Mouse (Mus musculus): ENCODE data around the gene Tgif1.
"Not testable (repeated sequence)": the region's sequence is repeated elsewhere in the genome, so short reads cannot be mapped to it uniquely, and the experiment has no call there.

Gene Tgif1

GRCm38 (mm10) chr17:70844971-70845370 lies 8.4 kb downstream of the Tgif1 start:
- DNase-seq (ENCODE audit: low spot score in 2 of 2): no peak

GRCm38 (mm10) chr17:70843252-70843651 lies 10.1 kb downstream of the Tgif1 start:
- no peak for DNase-seq (ENCODE audit: low spot score in 2 of 2)

- no peak for DNase-seq (ENCODE audit: low spot score in 2 of 2)
These were observed 14.8 kb downstream of the Tgif1 start for GRCm38 (mm10) chr17:70838533-70838932.

- no peak for DNase-seq (ENCODE audit: low spot score in 2 of 2)
These were observed 15.3 kb downstream of the Tgif1 start for GRCm38 (mm10) chr17:70838031-70838430.

GRCm38 (mm10) chr17:70837474-70837873 lies 15.9 kb downstream of the Tgif1 start:
- DNase-seq (ENCODE audit: low spot score in 2 of 2): not testable (repeated sequence)

GRCm38 (mm10) chr17:70836820-70837219 lies 16.5 kb downstream of the Tgif1 start:
- DNase-seq (ENCODE audit: low spot score in 2 of 2): no peak

GRCm38 (mm10) chr17:70835071-70835790 lies 18.1 kb downstream of the Tgif1 start:
- DNase-seq (ENCODE audit: low spot score in 2 of 2): no peak

GRCm38 (mm10) chr17:70834430-70834965 lies 18.8 kb downstream of the Tgif1 start:
- DNase-seq (ENCODE audit: low spot score in 2 of 2): no peak

GRCm38 (mm10) chr17:70832544-70832943 lies 20.8 kb downstream of the Tgif1 start:
- DNase-seq (ENCODE audit: low spot score in 2 of 2): peak in 1 of 2 experiments; percentile 34

- no peak for DNase-seq (ENCODE audit: low spot score in 2 of 2)
These were observed 21.8 kb downstream of the Tgif1 start for GRCm38 (mm10) chr17:70831591-70831990.

- no peak for DNase-seq (ENCODE audit: low spot score in 2 of 2)
These were observed 23.2 kb downstream of the Tgif1 start for GRCm38 (mm10) chr17:70829943-70830715.

- DNase-seq (ENCODE audit: low spot score in 2 of 2): no peak
These were observed 24.1 kb downstream of the Tgif1 start for GRCm38 (mm10) chr17:70829217-70829616.

GRCm38 (mm10) chr17:70828569-70828968 lies 24.8 kb downstream of the Tgif1 start:
- no peak for DNase-seq (ENCODE audit: low spot score in 2 of 2)

- no peak for DNase-seq (ENCODE audit: low spot score in 2 of 2)
These were observed 25.2 kb downstream of the Tgif1 start for GRCm38 (mm10) chr17:70828180-70828528.

- DNase-seq (ENCODE audit: low spot score in 2 of 2): not testable (repeated sequence)
These were observed 25.7 kb downstream of the Tgif1 start for GRCm38 (mm10) chr17:70827463-70828179.

GRCm38 (mm10) chr17:70826227-70826626 lies 27.1 kb downstream of the Tgif1 start:
- DNase-seq (ENCODE audit: low spot score in 2 of 2): peak; percentile 70 to 80

- DNase-seq (ENCODE audit: low spot score in 2 of 2): no peak
These were observed 30.3 kb downstream of the Tgif1 start for GRCm38 (mm10) chr17:70823083-70823482.

- no peak for DNase-seq (ENCODE audit: low spot score in 2 of 2)
These were observed 35.4 kb downstream of the Tgif1 start for GRCm38 (mm10) chr17:70817862-70818451.

- no peak for DNase-seq (ENCODE audit: low spot score in 2 of 2)
These were observed 38.3 kb downstream of the Tgif1 start for GRCm38 (mm10) chr17:70815001-70815400.

- DNase-seq (ENCODE audit: low spot score in 2 of 2): no peak
These were observed 42.6 kb downstream of the Tgif1 start for GRCm38 (mm10) chr17:70810795-70811194.

- DNase-seq (ENCODE audit: low spot score in 2 of 2): no peak
These were observed 43.6 kb downstream of the Tgif1 start for GRCm38 (mm10) chr17:70809776-70810175.

GRCm38 (mm10) chr17:70808837-70809236 lies 44.5 kb downstream of the Tgif1 start:
- no peak for DNase-seq (ENCODE audit: low spot score in 2 of 2)
